Mouse (Mus musculus) hindbrain, embryonic 10.5 days (tissue): Measurements from ENCODE around the gene Tex261. TPM values are rescaled to one million over a fixed set of nuclear protein-coding genes. Genes with fewer than 3 reads are reported as not detected.

Experiments used
- polyA plus RNA-seq: library from polyadenylated mRNA; unstranded; fragments of >200 nt; fragmentation: Nextera tagmentation; extraction: Ambion mirVana; gene quantifications from 2 replicates; pipeline ENCODE4 v1.2.1, GENCODE M21; 2016

Tex261 gene
- polyA plus RNA-seq, 1 experiment from 2014 or later: 71.1 TPM

Other genes with a start within 250 kb of the Tex261 start
- gene Actg2, start 239.5 kb downstream of the Tex261 start, polyA plus RNA-seq: 0.92 and 2.1 TPM in 2 replicates
- 17.5 and 24.3 TPM in 2 replicates for gene Stambp, start 203.1 kb downstream of the Tex261 start, polyA plus RNA-seq
- 0.10 TPM in 1 of 2 replicates, not detected in the other for gene Clec4f, start 119.6 kb downstream of the Tex261 start, polyA plus RNA-seq
- gene Cd207, start 98.0 kb downstream of the Tex261 start, polyA plus RNA-seq: not detected in 2 replicates
- gene Vax2, start 64.5 kb downstream of the Tex261 start, polyA plus RNA-seq: 0.60 and 0.86 TPM in 2 replicates
- gene Atp6v1b1, start 32.8 kb downstream of the Tex261 start, polyA plus RNA-seq: not detected in 2 replicates
- gene Ankrd53, start 13.2 kb downstream of the Tex261 start, polyA plus RNA-seq: 0.12 TPM in 1 of 2 replicates, not detected in the other
- gene Nagk, start 19.2 kb upstream of the Tex261 start, polyA plus RNA-seq: 27.9 and 43.4 TPM in 2 replicates
- 13.2 and 18.0 TPM in 2 replicates for gene Paip2b, start 55.9 kb upstream of the Tex261 start, polyA plus RNA-seq
- gene Zfp638, start 91.3 kb upstream of the Tex261 start, polyA plus RNA-seq: 51.3 and 73.4 TPM in 2 replicates
- 5.0 and 5.4 TPM in 2 replicates for gene Dysf, start 232.8 kb upstream of the Tex261 start, polyA plus RNA-seq